Mouse (Mus musculus) C2C12 (cell line): Measurements from ENCODE around the gene Hoxc4. TPM values are rescaled to one million over a fixed set of nuclear protein-coding genes. Genes with fewer than 3 reads are reported as not detected.

Source experiments
- H3K27me3 ChIP-seq: one replicate; pipeline ENCODE4 v1.6.1; 2011; ENCODE audit not compliant: control insufficient read depth, insufficient read depth, insufficient read length
- H3K36me3 ChIP-seq: one replicate; pipeline ENCODE4 v1.6.1; 2011; ENCODE audit not compliant: control insufficient read depth, insufficient read depth
- H3K4me3 ChIP-seq: one replicate; pipeline ENCODE4 v1.5.1; 2011; ENCODE audit warnings: mild to moderate bottlenecking, control low read depth; ENCODE audit not compliant: poor library complexity, insufficient read depth, severe bottlenecking
- H3K79me2 ChIP-seq: one replicate; pipeline ENCODE4 v1.6.1; 2011; ENCODE audit not compliant: control insufficient read depth, insufficient read depth
- H3K79me3 ChIP-seq: one replicate; pipeline ENCODE4 v1.6.1; 2011; ENCODE audit warnings: low read depth, control low read depth
- H3ac ChIP-seq: one replicate; pipeline ENCODE3; 2011; ENCODE audit warnings: low read depth; ENCODE audit not compliant: control insufficient read depth, insufficient read length
- CEBPB ChIP-seq: IDR thresholded peaks from one replicate; pipeline ENCODE4 v1.6.1; 2011; ENCODE audit warnings: low read depth, mild to moderate bottlenecking, control low read depth, moderate library complexity
- CTCF ChIP-seq: IDR thresholded peaks from one replicate; pipeline ENCODE4 v1.5.1; 2011; ENCODE audit not compliant: control insufficient read depth, insufficient read depth, insufficient read length
- FOSL1 ChIP-seq: IDR thresholded peaks from one replicate; pipeline ENCODE4 v1.8.0; 2011; ENCODE audit warnings: mild to moderate bottlenecking, low read length; ENCODE audit not compliant: poor library complexity, insufficient read depth, severe bottlenecking
- MAX ChIP-seq: IDR thresholded peaks from one replicate; pipeline ENCODE4 v1.6.1; 2011; ENCODE audit warnings: mild to moderate bottlenecking, control low read depth
- MYOD1 ChIP-seq: IDR thresholded peaks from one replicate; pipeline ENCODE4 v1.6.1; 2011; ENCODE audit warnings: low read depth; ENCODE audit not compliant: control insufficient read depth, insufficient read length
- MYOG ChIP-seq: IDR thresholded peaks from one replicate; pipeline ENCODE4 v1.6.1; 2011; ENCODE audit not compliant: control insufficient read depth, insufficient read length; ENCODE audit errors: extremely low read depth
- USF1 ChIP-seq: IDR thresholded peaks from one replicate; pipeline ENCODE4 v1.6.1; 2011; ENCODE audit warnings: low read depth, mild to moderate bottlenecking, control low read depth, moderate library complexity
- polyA plus RNA-seq: library from polyadenylated mRNA; unstranded; fragments of >200 nt; fragmentation: generic; extraction: Trizol; gene quantifications from one replicate; pipeline ENCODE4 v1.2.1, GENCODE M21; 2012; ENCODE audit warnings: missing spikeins

Hoxc4 gene
- polyA plus RNA-seq, 1 experiment = 3.4 TPM

GRCm38 (mm10) chr15:103011928-103012486 lies 6.7 kb upstream of the Hoxc4 start:
- Histone ChIP-seq H3ac (no peak overlapping the region), H3K36me3 (peaks cover 17% of the 10 kb centered on the region), H3K79me3 (peaks cover 15% of the 10 kb centered on the region), H3K4me3 (no peak overlapping the region), H3K79me2 (peaks cover 33% of the 10 kb centered on the region), H3K27me3 (no peaks in the 10 kb centered on the region)
- TF ChIP-seq CTCF (no peak), USF1 (no peak), MAX (no peak), MYOG (no peak), MYOD1 (no peak), CEBPB (no peak), FOSL1 (no peak)

- Histone ChIP-seq H3K4me3 (no peak overlapping the region), H3ac (no peak overlapping the region), H3K79me2 (peaks cover 19% of the 10 kb centered on the region), H3K79me3 (peaks cover 5% of the 10 kb centered on the region), H3K27me3 (no peaks in the 10 kb centered on the region), H3K36me3 (peaks cover 17% of the 10 kb centered on the region)
- TF ChIP-seq USF1 = peak; percentile 73
- no peak for TF ChIP-seq CEBPB
- peak; percentile 61 for TF ChIP-seq CTCF
Observed at GRCm38 (mm10) chr15:103013238-103013984, 5.3 kb upstream of the Hoxc4 start.

GRCm38 (mm10) chr15:103014166-103015008 lies 4.3 kb upstream of the Hoxc4 start:
- Histone ChIP-seq H3K79me2 (peaks cover 12% of the 10 kb centered on the region), H3K27me3 (no peaks in the 10 kb centered on the region), H3ac (no peak overlapping the region), H3K36me3 (peaks cover 17% of the 10 kb centered on the region), H3K79me3 (peaks cover 4% of the 10 kb centered on the region), H3K4me3 (no peak overlapping the region)
- TF ChIP-seq CEBPB (no peak), MAX (no peak), USF1 (no peak), MYOG (no peak), MYOD1 (no peak), FOSL1 (no peak), CTCF (no peak)

- Histone ChIP-seq H3K36me3 (peaks cover 11% of the 10 kb centered on the region), H3K4me3 (no peak overlapping the region), H3K79me3 (no peaks in the 10 kb centered on the region), H3ac (no peak overlapping the region), H3K27me3 (no peaks in the 10 kb centered on the region), H3K79me2 (peaks cover 6% of the 10 kb centered on the region)
- no peak for TF ChIP-seq CEBPB
- no peak for TF ChIP-seq MAX
- no peak for TF ChIP-seq MYOD1
- no peak for TF ChIP-seq USF1
- TF ChIP-seq FOSL1 = no peak
- TF ChIP-seq MYOG = no peak
- TF ChIP-seq CTCF = no peak
Observed at GRCm38 (mm10) chr15:103015009-103015399, 3.7 kb upstream of the Hoxc4 start.

- peaks cover 5% of the 10 kb centered on the region for H3K36me3 ChIP-seq
- H3K4me3 ChIP-seq = no peak overlapping the region
- peaks cover under 1% of the 10 kb centered on the region for H3K79me2 ChIP-seq
- H3K27me3 ChIP-seq = no peaks in the 10 kb centered on the region
- H3K79me3 ChIP-seq = no peaks in the 10 kb centered on the region
- no peak overlapping the region for H3ac ChIP-seq
- TF ChIP-seq MYOD1 = no peak
- TF ChIP-seq MAX = no peak
- TF ChIP-seq CEBPB = no peak
- no peak for TF ChIP-seq FOSL1
- no peak for TF ChIP-seq CTCF
- no peak for TF ChIP-seq USF1
- TF ChIP-seq MYOG = no peak
Observed at GRCm38 (mm10) chr15:103015406-103016166, 3.1 kb upstream of the Hoxc4 start.
